13 mouse cellular contexts compared by ENCODE assay signal in the genomic region with DNA sequence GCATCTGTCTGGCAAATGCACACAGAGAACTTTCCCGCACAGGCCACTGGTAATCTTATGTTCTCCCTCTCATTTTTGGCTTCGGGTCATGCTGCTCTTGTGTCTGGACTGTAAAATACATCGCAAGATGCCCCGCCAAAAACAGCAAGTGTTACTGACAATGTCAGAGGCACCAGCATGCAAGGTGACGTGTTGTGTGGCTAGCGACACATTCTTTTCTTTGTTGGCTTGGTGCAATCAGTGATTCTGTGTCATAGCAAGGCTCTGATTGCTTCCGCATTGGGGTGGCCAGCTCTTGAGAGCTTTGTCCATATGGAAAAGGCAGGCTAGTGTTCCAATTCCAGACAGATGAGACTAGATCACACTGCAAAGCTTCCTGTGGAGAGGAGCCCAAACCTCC.
DNase-seq lines count a peak whose midpoint lies in the region; ATAC-seq and TF ChIP-seq lines count a peak whose summit lies in the region.
"Had no signal": no experiment of that assay in that cellular context is flagged by ENCODE, and none has a peak within 500 bp of the region (broad histone marks: within the 10 kb centered on the region; RNA-seq: fewer than 3 reads in every experiment).

No protein-coding gene starts in this region.

- WGBS in heart, embryonic 10.5 days = 47% methylated on average over 7 of the region's 7 CpGs
- 65% methylated on average over 7 of the region's 7 CpGs for WGBS in kidney, embryonic 16.5 days
- WGBS in limb, embryonic 10.5 days = 90% methylated on average over 7 of the region's 7 CpGs

- no peaks in the 10 kb centered on the region for H3K27me3 ChIP-seq in heart, embryonic 10.5 days (ENCODE audit: insufficient read depth, poor library complexity, severe bottlenecking)
- H3K27me3 ChIP-seq in kidney, embryonic 16.5 days (ENCODE audit: insufficient read depth, low read length) = no peaks in the 10 kb centered on the region
- H3K27me3 ChIP-seq in limb, embryonic 10.5 days (ENCODE audit: low read depth, poor library complexity, severe bottlenecking) = no peaks in the 10 kb centered on the region

- intact Hi-C loops in heart, postnatal 14 days (cut with DNase I) = loop anchor here (5.0 kb wide), 3 partner anchors 53 to 268 kb away; partner anchors contain the start of gene Tpm1

- H3K4me3 ChIP-seq in heart, embryonic 10.5 days = no peak overlapping the region
- no peak overlapping the region for H3K4me3 ChIP-seq in kidney, embryonic 16.5 days (ENCODE audit: low read length)
- no peak overlapping the region for H3K4me3 ChIP-seq in limb, embryonic 10.5 days
- H3K4me3 ChIP-seq: megakaryocyte, embryonic 14.5 days had no signal

- no peak overlapping the region for H3K4me2 ChIP-seq in kidney, embryonic 16.5 days (replicated peaks; ENCODE audit: low read depth, low read length)

- H3K9ac ChIP-seq in kidney, embryonic 16.5 days (replicated peaks; ENCODE audit: low read length) = no peak overlapping the region

- peak overlapping the region; percentile 73 for H3K27ac ChIP-seq in heart, embryonic 10.5 days
- 0 out of 2 replicates have a peak overlapping the region, but pooled peaks have one; percentile 25 for H3K27ac ChIP-seq in kidney, embryonic 16.5 days (ENCODE audit: low read length)
- peak overlapping the region; percentile 9; the same call in 1 of the 2 replicates for H3K27ac ChIP-seq in limb, embryonic 10.5 days

- peaks cover 19% of the 10 kb centered on the region; the same call in 1 of the 2 replicates for H3K36me3 ChIP-seq in heart, embryonic 10.5 days
- no peaks in the 10 kb centered on the region for H3K36me3 ChIP-seq in kidney, embryonic 16.5 days (ENCODE audit: insufficient read depth, low read length)
- H3K36me3 ChIP-seq in limb, embryonic 10.5 days = peaks cover 23% of the 10 kb centered on the region

- H3K4me1 ChIP-seq in heart, embryonic 10.5 days = peaks cover 53% of the 10 kb centered on the region
- peaks cover 18% of the 10 kb centered on the region for H3K4me1 ChIP-seq in kidney, embryonic 16.5 days (ENCODE audit: insufficient read depth, low read length)
- H3K4me1 ChIP-seq in limb, embryonic 10.5 days = peaks cover 16% of the 10 kb centered on the region

- ATAC-seq in kidney, embryonic 16.5 days (ENCODE audit: low FRiP score, low TSS enrichment) = no peak
- no peak for ATAC-seq in erythroid progenitor cell, adult 5-6 weeks (replicated peaks; ENCODE audit: low FRiP score, poor library complexity, severe bottlenecking)

- TF ChIP-seq POLR2A in brain, embryonic 14.5 days (IDR thresholded peaks at IDR 0.05; ENCODE audit: borderline replicate concordance, extremely low read depth, insufficient read depth, insufficient read length, poor library complexity, severe bottlenecking) = no peak

- TF ChIP-seq CTCF in brain, embryonic 14.5 days (IDR thresholded peaks at IDR 0.05; ENCODE audit: borderline replicate concordance, extremely low read depth, insufficient read depth, insufficient read length) = no peak

- no peak for DNase-seq in heart, embryonic 10.5 days (ENCODE audit: low spot score)
- no peak for DNase-seq in heart, postnatal 14 days
- DNase-seq in kidney, postnatal 4 days = no peak
- DNase-seq in brain, embryonic 14.5 days (ENCODE audit: low read depth) = peak; percentile 19
- DNase-seq in limb, embryonic 10.5 days (ENCODE audit: low spot score) = no peak
- no peak for DNase-seq in urinary bladder, postnatal 10 days (ENCODE audit: low spot score)
- DNase-seq: B cell, adult 2 months; cerebellum, adult 2 months; retina, postnatal 1 day had no signal

- no peaks in the 10 kb centered on the region for H3K9me3 ChIP-seq in heart, embryonic 10.5 days
- no peaks in the 10 kb centered on the region for H3K9me3 ChIP-seq in kidney, embryonic 16.5 days (ENCODE audit: low read length)
- no peaks in the 10 kb centered on the region for H3K9me3 ChIP-seq in limb, embryonic 10.5 days (replicated peaks)
- H3K9me3 ChIP-seq: G1E had no signal

Comparison
In these comparisons a context has a peak if more than half of its experiments do, and no peak if none do; other contexts are left out.
1. H3K27ac ChIP-seq: peak in every context shown above with its lines; median percentile 73 in heart, embryonic 10.5 days; 25 in kidney, embryonic 16.5 days; 9 in limb, embryonic 10.5 days.